Mouse (Mus musculus): Measurements from ENCODE around the gene Ugt1a9.
"Not testable (repeated sequence)": the region's sequence is repeated elsewhere in the genome, so short reads cannot be mapped to it uniquely, and the experiment has no call there.

Gene Ugt1a9

DNA sequence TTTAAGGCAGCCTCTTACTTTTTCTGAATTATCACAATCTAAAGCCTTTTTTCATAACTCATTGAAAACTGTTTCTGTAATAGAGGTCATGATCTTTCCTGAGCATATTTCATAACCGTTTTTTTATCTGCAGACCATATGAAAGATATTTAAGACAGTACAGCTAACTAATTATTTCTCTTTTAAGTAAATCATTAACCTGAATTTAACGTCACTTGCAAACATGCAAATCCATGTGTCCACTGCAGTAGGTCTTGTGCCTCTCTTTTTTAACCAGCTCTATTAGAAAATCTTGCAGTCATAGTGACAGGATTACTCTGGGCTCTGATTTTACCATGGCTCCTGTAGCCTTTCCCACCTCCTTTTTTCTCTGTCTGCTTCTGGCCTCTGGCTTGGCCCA lies at the start of gene Ugt1a9:
Ugt1a9 (plus strand) TSS at position 306 of the 400 bp plus-strand sequence.
- no peak for DNase-seq

GRCm38 (mm10) chr1:88025244-88025643 lies 45.4 kb upstream of the Ugt1a9 start:
- not testable (repeated sequence) for DNase-seq

DNA sequence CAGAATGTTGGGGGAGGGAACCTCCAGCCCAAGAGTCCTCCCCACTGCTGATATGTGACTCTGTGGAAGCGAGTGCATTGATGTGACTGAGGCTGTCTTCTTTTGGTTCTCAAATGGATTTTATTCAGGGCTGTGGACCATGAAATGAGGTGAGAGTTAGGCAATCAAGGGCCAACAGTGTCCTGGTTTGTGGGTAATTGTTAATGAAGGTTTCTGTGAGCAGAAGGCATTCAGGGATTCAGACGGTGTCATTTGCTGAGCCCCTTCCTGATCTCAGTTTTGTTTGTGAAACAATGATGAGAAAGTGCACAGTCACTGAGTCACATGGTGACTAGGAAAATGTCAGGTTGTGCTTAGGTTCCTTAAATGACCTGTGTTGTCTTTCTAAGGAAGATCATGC lies 27.6 kb upstream of the Ugt1a9 start:
- DNase-seq: not testable (repeated sequence)

GRCm38 (mm10) chr1:88044832-88045437 lies 25.7 kb upstream of the Ugt1a9 start:
- peak; percentile 18 for DNase-seq

DNA sequence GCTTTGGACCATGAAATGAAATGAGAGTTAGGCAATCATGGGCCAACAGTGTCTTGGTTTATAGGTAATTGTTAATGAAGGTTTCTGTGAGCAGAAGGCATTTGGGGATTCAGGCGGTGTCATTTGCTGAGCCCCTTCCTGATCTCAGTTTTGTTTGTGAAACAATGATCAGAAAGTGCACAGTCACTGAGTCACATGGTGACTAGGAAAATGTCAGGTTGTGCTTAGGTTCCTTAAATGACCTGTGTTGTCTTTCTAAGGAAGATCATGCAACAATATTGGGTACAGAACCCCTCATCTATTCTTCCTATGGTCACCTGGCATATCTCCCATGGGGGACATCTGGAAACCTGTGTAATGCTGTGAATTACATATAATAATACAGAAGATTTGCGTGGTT lies 23.2 kb upstream of the Ugt1a9 start:
- not testable (repeated sequence) for DNase-seq

- DNase-seq: no peak
These were observed 15.5 kb upstream of the Ugt1a9 start, which contains the start of gene Ugt1a10 for GRCm38 (mm10) chr1:88055088-88055487. Gene Ugt1a10 (plus strand): TSS chr1:88055388.

GRCm38 (mm10) chr1:88066472-88067102 lies 4.0 kb upstream of the Ugt1a9 start:
- DNase-seq: not testable (repeated sequence)

GRCm38 (mm10) chr1:88070902-88071301 lies 302 bp downstream of the Ugt1a9 start:
- no peak for DNase-seq

- no peak for DNase-seq
These were observed 3.9 kb downstream of the Ugt1a9 start for GRCm38 (mm10) chr1:88074471-88074870.

DNA sequence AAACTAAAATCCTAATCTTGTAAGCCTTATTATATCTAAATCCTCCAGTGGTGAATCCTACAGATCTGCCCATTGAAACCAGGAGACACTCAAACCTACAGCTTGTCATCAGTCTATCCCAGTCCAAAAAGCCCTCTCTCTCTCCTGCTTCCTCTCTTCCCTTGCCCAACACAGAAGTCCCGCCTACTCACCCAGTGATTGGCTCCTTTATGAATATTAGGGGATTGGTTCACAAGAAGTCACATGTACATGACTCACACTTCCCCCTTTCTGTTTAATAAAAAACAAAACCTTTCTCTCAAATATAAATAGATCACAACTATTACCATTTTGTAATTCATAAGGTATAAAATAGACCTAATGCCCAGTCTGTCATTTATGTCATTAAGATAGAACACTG lies 6.5 kb downstream of the Ugt1a9 start:
- DNase-seq: no peak

- no peak for DNase-seq
These were observed 11.1 kb downstream of the Ugt1a9 start for GRCm38 (mm10) chr1:88081670-88082069.

DNA sequence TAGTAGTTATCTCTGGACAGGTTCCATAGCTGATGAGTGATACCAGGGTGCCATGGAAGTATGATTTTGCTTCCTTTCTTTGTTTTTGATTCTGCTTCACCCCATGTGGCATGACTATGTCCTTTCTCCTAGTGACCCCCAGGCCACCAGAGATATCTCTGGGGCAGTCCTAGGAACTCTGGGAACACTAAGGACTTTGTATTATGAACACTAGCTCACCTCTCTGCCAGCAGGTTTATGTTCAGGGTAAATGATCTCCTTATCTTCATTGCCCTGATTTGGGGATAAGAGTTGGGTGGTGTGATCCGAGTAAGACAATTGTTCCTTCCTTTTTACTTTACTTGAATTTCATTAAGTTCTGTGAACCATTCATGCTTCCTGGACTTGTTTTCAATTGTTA lies 15.5 kb downstream of the Ugt1a9 start:
- no peak for DNase-seq

DNA sequence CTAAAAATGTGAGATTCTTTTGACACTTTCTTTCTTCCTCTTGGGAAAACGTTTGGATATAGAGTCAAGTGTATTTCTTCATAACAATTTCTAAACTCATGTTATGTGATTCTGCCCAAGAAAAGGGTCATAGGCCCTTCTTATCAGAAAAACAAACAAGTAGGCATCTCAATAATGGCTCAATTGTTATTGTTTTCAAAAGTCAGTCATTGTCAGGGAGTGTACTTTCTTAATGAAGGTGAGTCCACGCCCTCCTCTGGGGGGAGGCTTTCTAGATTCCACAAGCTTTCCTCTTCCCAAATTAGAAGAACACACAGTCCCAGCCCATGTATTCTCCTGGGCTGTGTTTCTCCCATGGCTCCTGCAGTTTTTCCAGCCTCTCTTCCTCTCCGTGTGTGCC lies 16.9 kb downstream of the Ugt1a9 start, which contains the start of gene Ugt1a8:
Ugt1a8 (plus strand) TSS at position 301 of the 400 bp plus-strand sequence.
- no peak for DNase-seq

GRCm38 (mm10) chr1:88092341-88092740 lies 21.7 kb downstream of the Ugt1a9 start:
- DNase-seq: no peak

- not testable (repeated sequence) for DNase-seq
These were observed 23.7 kb downstream of the Ugt1a9 start for GRCm38 (mm10) chr1:88094270-88094676.

- DNase-seq: no peak
These were observed 24.4 kb downstream of the Ugt1a9 start, which contains the start of gene Ugt1a7c for GRCm38 (mm10) chr1:88094941-88095492. Gene Ugt1a7c (plus strand): TSS chr1:88095062.

DNA sequence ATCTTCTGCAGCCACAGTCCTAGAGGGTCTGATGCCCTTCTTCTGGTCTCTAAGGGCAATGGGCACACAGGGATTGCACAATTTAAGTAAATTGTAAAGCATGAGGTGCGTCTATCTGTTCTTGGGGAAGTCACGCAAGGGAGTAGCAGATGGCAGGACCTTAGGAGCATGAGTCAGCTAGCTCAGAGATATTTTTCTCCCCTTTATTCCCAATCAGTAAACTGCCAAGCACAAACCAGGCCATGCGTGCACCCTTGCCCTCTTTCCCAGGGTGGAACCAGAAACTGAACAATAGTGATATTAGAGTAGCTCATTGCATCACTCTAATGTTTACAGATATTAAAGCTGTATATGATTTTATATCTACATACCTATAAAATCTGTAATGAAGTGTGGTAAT lies 27.9 kb downstream of the Ugt1a9 start:
- not testable (repeated sequence) for DNase-seq

DNA sequence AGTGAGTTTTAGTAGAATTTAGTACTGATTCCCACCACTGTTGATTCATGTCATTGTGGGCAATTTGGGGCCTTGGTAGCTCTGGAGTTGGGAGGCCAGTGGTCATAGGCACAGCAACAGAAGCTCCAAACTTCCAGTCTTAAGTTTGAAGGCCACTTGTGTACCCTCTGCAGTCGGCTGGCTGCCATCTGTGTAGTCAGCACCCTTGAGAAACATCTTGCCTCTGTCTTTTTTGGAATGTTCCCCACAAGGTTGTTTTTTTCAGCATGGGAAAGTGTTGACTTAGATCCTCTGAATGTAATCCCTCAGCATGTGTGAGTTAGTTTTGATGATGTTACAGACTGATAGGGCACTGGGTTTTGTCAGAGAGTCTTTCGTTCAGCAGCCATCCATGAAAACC lies 29.1 kb downstream of the Ugt1a9 start:
- DNase-seq: not testable (repeated sequence)

GRCm38 (mm10) chr1:88103019-88103418 lies 32.4 kb downstream of the Ugt1a9 start, which contains the start of gene Ugt1a6b:
Gene Ugt1a6b (plus strand): TSS chr1:88103252.
- not testable (repeated sequence) for DNase-seq

- not testable (repeated sequence) for DNase-seq
These were observed 33.3 kb downstream of the Ugt1a9 start for GRCm38 (mm10) chr1:88103697-88104468.

DNA sequence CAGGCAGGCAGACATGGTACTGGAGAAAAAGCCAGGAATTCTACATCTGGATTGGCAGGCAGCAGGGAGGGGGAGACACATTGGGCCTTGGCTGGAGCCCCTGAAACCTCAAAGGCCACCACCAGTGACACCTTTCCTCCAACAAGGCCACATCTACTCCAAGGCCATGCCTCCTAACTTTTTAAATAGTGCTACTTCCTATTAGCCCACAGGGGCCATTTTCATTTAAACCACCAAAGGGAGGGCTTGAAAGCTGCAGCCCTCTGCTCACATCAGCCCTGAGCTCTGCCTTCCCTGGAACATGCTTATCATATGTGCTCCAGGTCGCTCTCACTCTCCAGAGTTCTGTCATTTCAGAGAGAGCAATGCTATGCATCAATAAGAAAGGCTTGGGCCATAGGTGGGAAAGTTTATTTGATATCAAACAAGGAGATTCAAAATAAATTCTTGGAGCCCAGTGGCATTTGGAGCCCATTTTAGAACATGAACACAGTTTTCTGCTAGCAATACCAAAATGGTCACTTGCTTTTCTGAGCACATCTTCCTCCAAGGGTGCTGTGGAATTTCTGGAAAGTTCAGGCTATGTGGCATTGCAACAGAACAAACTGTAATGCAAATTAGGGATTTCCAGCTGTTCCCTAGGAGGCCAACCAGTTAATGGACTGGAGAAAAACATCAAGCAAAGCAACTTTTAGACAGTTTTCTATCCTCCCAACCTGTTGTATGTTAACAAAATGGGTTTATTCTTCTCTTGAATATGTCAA lies 34.2 kb downstream of the Ugt1a9 start:
- no peak for DNase-seq

- no peak for DNase-seq
These were observed 35.1 kb downstream of the Ugt1a9 start for GRCm38 (mm10) chr1:88105656-88106055.
